Mouse (Mus musculus): ENCODE results near the gene Sltm. TPM values are rescaled to one million over a fixed set of nuclear protein-coding genes. Genes with fewer than 3 reads are reported as not detected.
A peak's percentile ranks its signal among the peaks of the same experiment; 100 is the strongest.
"Not testable (repeated sequence)": the region's sequence is repeated elsewhere in the genome, so short reads cannot be mapped to it uniquely, and the experiment has no call there.

The Sltm gene
- total RNA-seq, 2 experiments from 2014 or later = 19.4 to 20.9 TPM

- DNase-seq = no peak
Observed at GRCm38 (mm10) chr9:70551524-70551923, 9.0 kb downstream of the Sltm start.

GRCm38 (mm10) chr9:70552233-70552632 lies 9.7 kb downstream of the Sltm start:
- not testable (repeated sequence) for DNase-seq

DNA sequence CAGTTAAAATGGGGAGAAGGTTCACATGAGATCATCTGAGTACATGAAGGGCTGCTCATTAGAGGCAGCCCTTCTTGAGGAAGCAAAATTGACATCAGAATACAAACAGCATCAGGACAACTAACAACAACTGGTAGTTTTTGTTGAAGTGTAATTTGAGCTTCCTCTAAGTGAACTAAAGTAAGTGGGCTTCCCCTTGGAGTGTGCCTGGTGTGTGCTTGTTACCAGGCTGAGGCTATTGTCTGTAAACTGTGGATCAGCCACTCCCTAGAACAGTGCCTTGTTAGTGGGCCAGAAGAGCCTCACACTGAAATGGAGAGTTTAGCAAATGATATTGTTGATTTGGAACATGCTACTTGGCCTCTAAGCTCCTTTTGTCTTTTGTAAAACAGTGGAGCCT lies 12.9 kb downstream of the Sltm start:
- DNase-seq = no peak

DNA sequence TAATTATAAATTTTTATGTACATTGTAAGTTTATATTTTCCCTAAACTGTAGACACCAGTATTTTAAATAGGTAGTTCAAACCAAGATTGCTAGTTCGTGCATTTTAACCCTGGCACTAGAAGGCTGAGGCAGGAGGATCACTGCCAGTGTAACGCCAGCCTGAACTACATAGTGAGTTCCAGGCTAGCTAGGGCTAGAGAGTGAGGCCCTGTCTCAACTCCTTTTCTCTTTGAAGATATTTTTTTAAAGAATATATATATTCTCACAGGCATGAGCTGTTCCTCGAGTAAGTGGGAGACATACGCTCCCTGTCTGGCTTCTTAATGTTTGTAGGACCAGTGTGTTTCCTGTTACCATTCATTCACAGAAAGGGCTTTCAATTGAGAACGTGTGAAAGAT lies 14.2 kb downstream of the Sltm start:
- no peak for DNase-seq

GRCm38 (mm10) chr9:70562825-70563224 lies 20.3 kb downstream of the Sltm start:
- DNase-seq = no peak

DNA sequence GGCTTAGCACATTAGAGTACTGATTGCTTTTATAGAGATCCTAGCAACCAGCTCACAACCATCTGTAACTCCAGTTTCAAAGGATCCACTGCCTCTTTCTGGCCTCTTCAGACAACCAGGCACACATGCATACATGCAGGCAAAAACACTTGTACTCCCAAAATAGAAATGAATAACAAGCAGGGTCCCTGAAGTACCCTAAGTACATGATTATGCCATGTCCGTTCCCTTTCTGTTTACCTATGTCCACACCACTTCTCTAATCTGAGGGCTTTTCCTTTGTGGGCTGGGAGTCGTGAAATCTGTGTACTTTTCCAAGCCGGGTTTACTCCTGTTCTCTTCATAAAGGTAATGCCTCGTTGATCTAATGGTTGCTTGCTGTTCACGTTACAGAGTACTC lies 25.1 kb downstream of the Sltm start:
- DNase-seq = no peak

GRCm38 (mm10) chr9:70570351-70570750 lies 27.8 kb downstream of the Sltm start:
- no peak for DNase-seq

GRCm38 (mm10) chr9:70578123-70578522 lies 35.6 kb downstream of the Sltm start:
- DNase-seq = no peak

DNA sequence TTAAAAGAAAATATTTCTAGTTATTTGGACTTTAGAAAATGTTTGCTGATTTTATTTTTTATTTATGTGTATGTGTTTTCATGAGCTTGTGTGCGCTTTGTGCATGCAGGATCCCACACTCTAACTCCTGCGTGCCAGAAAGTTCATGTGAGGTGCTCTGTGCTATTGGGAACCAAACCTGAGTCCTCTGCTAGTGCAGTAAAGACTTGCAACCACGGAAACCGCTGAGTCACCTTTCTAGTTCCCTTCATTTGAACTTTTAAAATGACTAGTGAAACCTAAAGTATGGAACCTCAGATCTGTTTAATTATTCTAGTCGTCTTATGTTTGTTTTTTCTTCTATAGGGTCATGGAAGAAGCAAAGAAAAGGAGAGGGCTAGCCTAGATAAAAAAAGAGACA lies 38.4 kb downstream of the Sltm start:
- no peak for DNase-seq

GRCm38 (mm10) chr9:70584641-70585040 lies 42.1 kb downstream of the Sltm start:
- DNase-seq = no peak

- no peak for DNase-seq
Observed at GRCm38 (mm10) chr9:70585172-70585571, 42.6 kb downstream of the Sltm start.

GRCm38 (mm10) chr9:70587171-70587570 lies 44.6 kb downstream of the Sltm start:
- no peak for DNase-seq

- no peak for DNase-seq
Observed at GRCm38 (mm10) chr9:70590775-70591174, 48.2 kb downstream of the Sltm start.

DNA sequence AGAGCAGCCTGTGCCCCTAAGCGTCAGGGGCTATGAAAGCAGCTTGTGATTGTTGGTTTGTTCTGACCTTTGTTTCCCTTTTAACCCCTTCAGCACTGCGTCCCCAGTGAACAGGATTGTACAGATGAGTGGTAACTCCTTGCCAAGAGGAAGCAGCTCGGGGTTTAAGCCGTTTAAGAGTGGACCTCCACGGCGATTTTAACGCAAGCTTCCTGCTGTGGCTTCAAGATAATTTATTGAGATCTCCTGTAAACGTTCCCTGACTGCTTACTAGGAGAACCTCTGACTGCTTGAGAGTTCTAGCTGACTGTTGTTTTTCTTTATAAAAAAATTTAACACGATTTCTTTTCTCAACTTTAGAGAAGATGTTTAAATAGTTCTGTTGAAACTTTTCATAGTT lies 48.9 kb downstream of the Sltm start:
- DNase-seq = no peak

GRCm38 (mm10) chr9:70598271-70598670 lies 55.7 kb downstream of the Sltm start:
- no peak for DNase-seq

DNA sequence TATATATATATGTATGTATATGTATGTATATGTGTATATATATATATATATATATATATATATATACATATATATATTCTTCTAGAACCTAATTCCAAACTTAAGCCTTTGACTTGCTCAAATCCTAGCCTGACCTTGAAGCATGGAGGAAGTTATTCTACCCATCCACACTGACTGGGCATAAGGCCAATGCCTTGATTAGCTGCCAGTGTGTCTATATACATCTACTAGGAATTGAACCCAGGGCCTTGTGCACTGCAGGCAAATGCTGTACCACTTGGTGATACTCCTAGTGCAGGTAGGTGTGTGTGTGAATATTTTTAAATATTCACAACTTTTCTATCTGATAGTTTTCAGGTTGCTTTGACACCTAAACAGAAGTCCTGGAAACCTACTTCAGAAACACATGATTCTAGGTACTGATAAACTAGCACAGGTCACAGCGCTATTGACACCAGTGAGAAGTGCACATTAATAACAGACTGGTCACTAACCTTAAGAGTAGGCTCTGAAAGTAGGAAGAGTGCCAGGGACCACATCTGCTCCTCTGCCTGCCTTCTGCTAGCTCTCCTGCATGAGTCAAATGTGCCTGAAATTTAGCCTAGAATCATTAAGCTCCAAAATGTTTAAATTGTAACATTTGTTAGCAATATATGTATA lies 59.8 kb downstream of the Sltm start:
- DNase-seq = peak in 1 of 2 experiments; percentile 27

DNA sequence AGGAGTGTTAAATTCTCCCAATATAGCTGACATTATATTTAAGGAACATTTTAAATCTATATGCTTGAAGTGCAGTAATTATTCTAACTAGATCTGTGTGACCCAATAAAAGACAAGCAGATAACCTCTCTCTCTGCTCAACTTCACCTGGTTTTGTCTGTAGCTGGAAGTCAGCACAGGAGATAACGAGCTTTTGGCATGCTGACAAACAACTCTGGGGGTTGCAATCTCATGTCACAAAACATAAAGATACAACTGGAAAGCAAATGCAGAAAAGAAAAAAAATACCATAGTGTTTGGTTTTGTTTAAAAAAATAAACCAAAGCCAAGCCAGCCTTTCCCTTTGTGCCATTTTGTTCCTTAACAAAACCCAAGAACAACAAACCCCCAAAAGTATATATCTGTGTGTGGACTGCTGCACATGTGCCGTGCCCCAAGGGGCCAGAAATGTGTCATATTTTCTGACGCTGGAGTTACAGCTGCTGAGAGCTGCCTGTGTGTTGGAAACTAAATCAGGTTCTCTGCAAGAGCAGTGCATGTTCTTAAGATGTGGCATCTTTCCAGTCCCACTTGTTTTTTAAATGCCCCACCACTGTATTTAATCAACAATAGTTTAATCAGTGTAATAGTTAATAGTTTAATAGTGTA lies 68.6 kb downstream of the Sltm start:
- DNase-seq = no peak

DNA sequence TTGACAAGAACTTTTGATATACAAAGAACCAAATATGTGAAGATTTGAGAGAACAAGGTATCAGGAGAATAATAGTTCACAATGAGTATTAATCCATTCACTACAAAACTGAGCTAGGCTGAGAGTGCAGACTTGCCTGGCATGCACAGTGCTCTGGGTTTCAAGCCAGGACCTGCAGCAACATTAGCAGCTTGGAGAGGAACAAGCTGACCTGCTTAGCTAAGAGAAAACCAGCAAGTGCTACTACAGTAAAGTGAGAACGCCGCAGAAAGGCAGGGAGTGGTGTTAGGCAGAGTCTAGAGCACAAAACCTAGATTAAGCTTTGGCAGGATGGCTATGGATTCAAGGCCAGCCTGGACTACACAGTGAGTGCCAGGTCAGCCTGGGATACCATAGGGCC lies 87.2 kb downstream of the Sltm start:
- DNase-seq = peak in 1 of 2 experiments; percentile 14

- DNase-seq = peak in 1 of 2 experiments; percentile 9
Observed at GRCm38 (mm10) chr9:70631665-70632064, 89.1 kb downstream of the Sltm start.

DNA sequence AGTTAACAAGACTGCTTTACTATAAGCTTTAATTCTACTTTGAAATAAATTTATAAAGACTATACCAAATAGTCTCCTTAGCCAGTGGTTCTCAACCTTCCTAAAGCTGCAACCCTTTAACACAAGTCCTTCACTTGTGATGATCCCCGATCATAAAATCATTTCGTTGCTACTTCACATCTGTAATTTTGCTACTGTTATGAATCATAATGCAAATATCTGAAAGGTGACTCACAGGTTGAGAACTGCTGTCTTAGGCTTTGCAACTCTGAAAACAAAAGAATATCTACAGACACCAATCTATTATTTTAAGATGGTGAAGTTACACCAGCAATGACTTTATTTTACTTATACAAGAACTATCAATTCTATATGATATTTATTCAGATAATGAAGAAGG lies 94.2 kb downstream of the Sltm start:
- no peak for DNase-seq
